ENCODE assay signal across 9 mouse cellular contexts in the genomic region with DNA sequence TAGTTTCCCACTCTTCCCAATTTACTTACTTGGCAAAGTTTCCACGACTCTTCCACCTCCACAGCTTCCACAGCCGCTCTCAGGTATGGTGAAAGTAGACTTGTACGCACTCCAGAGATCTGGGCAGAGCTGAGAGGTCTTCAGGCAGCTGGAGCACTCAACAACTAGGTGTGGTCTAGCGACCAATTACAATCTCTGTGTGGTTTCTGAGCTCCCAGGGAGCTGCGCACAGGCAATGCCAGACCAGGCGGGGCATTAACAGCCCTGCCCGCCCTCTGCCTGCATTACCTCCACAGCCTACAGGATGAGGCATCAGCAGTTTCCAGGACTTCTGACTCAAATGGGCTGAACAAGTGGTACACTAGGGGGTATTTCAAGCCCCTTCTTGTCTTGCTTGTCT. TPM values are rescaled to one million over a fixed set of nuclear protein-coding genes. Genes with fewer than 3 reads are reported as not detected.
DNase-seq lines count a peak whose midpoint lies in the region; ATAC-seq and TF ChIP-seq lines count a peak whose summit lies in the region.
"Had no signal": no experiment of that assay in that cellular context is flagged by ENCODE, and none has a peak within 500 bp of the region (broad histone marks: within the 10 kb centered on the region; RNA-seq: fewer than 3 reads in every experiment).

A gene (minus strand): TSS at position 208 of the 400 bp plus-strand sequence.

- H3K4me1 ChIP-seq in G1E (ENCODE audit: insufficient read depth, low read depth, low read length) = peaks cover 29% of the 10 kb centered on the region
- H3K4me1 ChIP-seq in embryonic facial prominence, embryonic 10.5 days = peaks cover 30% of the 10 kb centered on the region
- peaks cover 19% of the 10 kb centered on the region for H3K4me1 ChIP-seq in intestine, embryonic 15.5 days (replicated peaks)
- H3K4me1 ChIP-seq in midbrain, postnatal 0 days (ENCODE audit: insufficient read depth, low read length) = peaks cover 4% of the 10 kb centered on the region; the same call in 1 of the 2 replicates

- H3K9me3 ChIP-seq in G1E (replicated peaks) = no peaks in the 10 kb centered on the region
- no peaks in the 10 kb centered on the region for H3K9me3 ChIP-seq in embryonic facial prominence, embryonic 10.5 days
- H3K9me3 ChIP-seq in intestine, embryonic 15.5 days = no peaks in the 10 kb centered on the region
- no peaks in the 10 kb centered on the region for H3K9me3 ChIP-seq in midbrain, postnatal 0 days (ENCODE audit: low read length)

- H3K27me3 ChIP-seq in G1E (ENCODE audit: insufficient read depth, low read length) = no peaks in the 10 kb centered on the region
- H3K27me3 ChIP-seq in embryonic facial prominence, embryonic 10.5 days (replicated peaks; ENCODE audit: low read depth, poor library complexity, severe bottlenecking) = no peaks in the 10 kb centered on the region
- no peaks in the 10 kb centered on the region for H3K27me3 ChIP-seq in intestine, embryonic 15.5 days (replicated peaks)
- no peaks in the 10 kb centered on the region for H3K27me3 ChIP-seq in midbrain, postnatal 0 days (ENCODE audit: insufficient read depth, low read length)

- TF ChIP-seq CTCF in layer of hippocampus, adult 2 months (conservative IDR thresholded peaks at IDR 0.05) = no peak
- no peak for TF ChIP-seq CTCF in G1E (IDR thresholded peaks at IDR 0.05; ENCODE audit: low read depth, low read length)
- TF ChIP-seq CTCF in midbrain, postnatal 0 days (IDR thresholded peaks at IDR 0.05) = no peak

- H3K4me2 ChIP-seq in intestine, embryonic 15.5 days (replicated peaks) = peak within 1 kb of the TSS; percentile 85
- peak within 1 kb of the TSS; percentile 83 for H3K4me2 ChIP-seq in midbrain, postnatal 0 days (ENCODE audit: low read depth, low read length, poor library complexity, severe bottlenecking)

- 84% methylated on average over 7 of the region's 7 CpGs for WGBS in embryonic facial prominence, embryonic 10.5 days
- 83% methylated on average over 7 of the region's 7 CpGs for WGBS in intestine, embryonic 15.5 days
- WGBS in midbrain, postnatal 0 days = 89% methylated on average over 7 of the region's 7 CpGs

- no peak for DNase-seq in layer of hippocampus, adult 2 months (ENCODE audit: low spot score in 2 of 2)
- DNase-seq in layer of hippocampus, postnatal 36 days = no peak
- no peak for DNase-seq in G1E (ENCODE audit: low spot score)
- no peak for DNase-seq in embryonic facial prominence, embryonic 10.5 days (ENCODE audit: low spot score)
- DNase-seq in midbrain, postnatal 0 days (ENCODE audit: low spot score) = no peak
- no peak for DNase-seq in cerebellum, postnatal 10 days
- no peak for DNase-seq in urinary bladder, adult 18-20 months (ENCODE audit: low spot score in 2 of 2)

- no peak for ATAC-seq in G1E (ENCODE audit: extremely low read depth, insufficient number of reproducible peaks, low FRiP score, poor library complexity, severe bottlenecking)
- ATAC-seq in intestine, embryonic 15.5 days = no peak
- no peak for ATAC-seq in midbrain, postnatal 0 days (ENCODE audit: low FRiP score)

- H3K4me3 ChIP-seq in layer of hippocampus, adult 2 months = peak within 1 kb of the TSS; percentile 91
- H3K4me3 ChIP-seq in G1E (ENCODE audit: low read depth, low read length) = peak within 1 kb of the TSS; percentile 88
- peak within 1 kb of the TSS; percentile 80 for H3K4me3 ChIP-seq in embryonic facial prominence, embryonic 10.5 days
- peak within 1 kb of the TSS; percentile 92 for H3K4me3 ChIP-seq in intestine, embryonic 15.5 days (replicated peaks)
- peak within 1 kb of the TSS; percentile 73 for H3K4me3 ChIP-seq in midbrain, postnatal 0 days (ENCODE audit: low read depth, low read length)

- H3K36me3 ChIP-seq in G1E (replicated peaks) = peaks cover 83% of the 10 kb centered on the region
- peaks cover 30% of the 10 kb centered on the region for H3K36me3 ChIP-seq in embryonic facial prominence, embryonic 10.5 days (replicated peaks)
- 0 out of 2 replicates have a peak, but pooled peaks cover 6% of the 10 kb centered on the region for H3K36me3 ChIP-seq in intestine, embryonic 15.5 days
- H3K36me3 ChIP-seq in midbrain, postnatal 0 days (ENCODE audit: insufficient read depth, low read length) = peaks cover 23% of the 10 kb centered on the region

- H3K27ac ChIP-seq in layer of hippocampus, adult 2 months = peak within 1 kb of the TSS; percentile 86; the same call in 1 of the 2 replicates
- peak within 1 kb of the TSS; percentile 84; the same call in 1 of the 2 replicates for H3K27ac ChIP-seq in embryonic facial prominence, embryonic 10.5 days (replicated peaks)
- no peak within 1 kb of the TSS for H3K27ac ChIP-seq in intestine, embryonic 15.5 days
- peak within 1 kb of the TSS; percentile 60; the same call in 1 of the 2 replicates for H3K27ac ChIP-seq in midbrain, postnatal 0 days (ENCODE audit: low read depth, low read length)

- H3K9ac ChIP-seq in intestine, embryonic 15.5 days = no peak within 1 kb of the TSS
- H3K9ac ChIP-seq in midbrain, postnatal 0 days (replicated peaks; ENCODE audit: low read length, poor library complexity, severe bottlenecking) = peak within 1 kb of the TSS; percentile 51

RNA-seq across cellular contexts. Expression of the gene that starts here (rescaled TPM):
- 1 to 10 TPM; 4.9 to 8.6 TPM for total RNA-seq in layer of hippocampus, adult 2 months (2021)
- 1 to 10 TPM; 5.9 to 7.6 TPM for total RNA-seq in layer of hippocampus, postnatal 36 days (2021)
- total RNA-seq in G1E (2014; fragmentation: Nextera tagmentation) (not detected in 2 replicates), G1E (2017) (0.17 and 0.71 TPM in 2 replicates)
- 0.20 and 0.50 TPM in 2 replicates for polyA plus RNA-seq in G1E (2012)
- polyA plus RNA-seq in embryonic facial prominence, embryonic 10.5 days (2016; fragmentation: Nextera tagmentation; extraction: Ambion mirVana) = 0.24 and 0.35 TPM in 2 replicates
- polyA plus RNA-seq in intestine, embryonic 15.5 days (2015; fragmentation: Nextera tagmentation; extraction: Ambion mirVana) = 10.6 and 11.2 TPM in 2 replicates
- total RNA-seq in midbrain, postnatal 0 days (2014; rRNA removed) = 0.93 and 2.1 TPM in 2 replicates
- polyA plus RNA-seq in midbrain, postnatal 0 days (2015; fragmentation: Nextera tagmentation; extraction: Ambion mirVana) = 0.18 and 0.43 TPM in 2 replicates
- total RNA-seq: common myeloid progenitor, adult 5-6 weeks had no signal
